Mouse (Mus musculus): ENCODE measurements around the gene Ipo11.

Gene Ipo11

GRCm38 (mm10) chr13:106894284-106894683 lies 42.5 kb downstream of the Ipo11 start:
- peak; percentile 22 for DNase-seq

GRCm38 (mm10) chr13:106893701-106894100 lies 43.1 kb downstream of the Ipo11 start:
- no peak for DNase-seq

- no peak for DNase-seq
These were observed 43.6 kb downstream of the Ipo11 start for GRCm38 (mm10) chr13:106893196-106893595.

- DNase-seq, result no peak
These were observed 49.4 kb downstream of the Ipo11 start for GRCm38 (mm10) chr13:106887364-106887763.

GRCm38 (mm10) chr13:106884249-106884648 lies 52.5 kb downstream of the Ipo11 start:
- no peak for DNase-seq

GRCm38 (mm10) chr13:106876278-106876677 lies 60.5 kb downstream of the Ipo11 start:
- peak; percentile 9 to 10 for DNase-seq

- DNase-seq, result no peak
These were observed 71.2 kb downstream of the Ipo11 start for GRCm38 (mm10) chr13:106865547-106865946.

GRCm38 (mm10) chr13:106858779-106859178 lies 78.0 kb downstream of the Ipo11 start:
- DNase-seq, result no peak

- no peak for DNase-seq
These were observed 80.2 kb downstream of the Ipo11 start for GRCm38 (mm10) chr13:106856556-106856955.

- no peak for DNase-seq
These were observed 89.2 kb downstream of the Ipo11 start for GRCm38 (mm10) chr13:106847534-106847933.

- no peak for DNase-seq
These were observed 91.8 kb downstream of the Ipo11 start for GRCm38 (mm10) chr13:106844928-106845327.

- no peak for DNase-seq
These were observed 94.2 kb downstream of the Ipo11 start for GRCm38 (mm10) chr13:106842542-106842941.

GRCm38 (mm10) chr13:106838778-106839177 lies 98.0 kb downstream of the Ipo11 start:
- DNase-seq, result no peak

- DNase-seq, result no peak
These were observed 100.3 kb downstream of the Ipo11 start for GRCm38 (mm10) chr13:106836527-106836879.

- DNase-seq, result no peak
These were observed 100.8 kb downstream of the Ipo11 start for GRCm38 (mm10) chr13:106835844-106836526.

GRCm38 (mm10) chr13:106830029-106830428 lies 106.7 kb downstream of the Ipo11 start:
- DNase-seq, result no peak

GRCm38 (mm10) chr13:106829327-106829997 lies 107.3 kb downstream of the Ipo11 start:
- no peak for DNase-seq

- DNase-seq, result no peak
These were observed 111.1 kb downstream of the Ipo11 start for GRCm38 (mm10) chr13:106825618-106826017.

GRCm38 (mm10) chr13:106823875-106824191 lies 112.9 kb downstream of the Ipo11 start:
- no peak for DNase-seq

GRCm38 (mm10) chr13:106823121-106823874 lies 113.5 kb downstream of the Ipo11 start:
- DNase-seq, result no peak

- peak in 1 of 2 experiments; percentile 12 for DNase-seq
These were observed 116.6 kb downstream of the Ipo11 start for GRCm38 (mm10) chr13:106820149-106820548.

- no peak for DNase-seq
These were observed 117.0 kb downstream of the Ipo11 start for GRCm38 (mm10) chr13:106819749-106820148.

- peak in 1 of 2 experiments; percentile 3 for DNase-seq
These were observed 119.7 kb downstream of the Ipo11 start for GRCm38 (mm10) chr13:106817066-106817465.

GRCm38 (mm10) chr13:106813519-106813918 lies 123.2 kb downstream of the Ipo11 start:
- DNase-seq, result no peak
